In genomic region chr4:141952824-141953223, GRCm38 (mm10) we compare ENCODE assay signal across 11 mouse cellular contexts.
DNase-seq lines count a peak whose midpoint lies in the region; ATAC-seq lines count a peak whose summit lies in the region.
"Had no signal": no experiment of that assay in that cellular context is flagged by ENCODE, and none has a peak within 500 bp of the region (broad histone marks: within the 10 kb centered on the region; RNA-seq: fewer than 3 reads in every experiment).

No protein-coding gene starts in this region.

- H3K9me3 ChIP-seq in kidney, embryonic 15.5 days (replicated peaks) = no peaks in the 10 kb centered on the region
- no peaks in the 10 kb centered on the region for H3K9me3 ChIP-seq in liver, embryonic 13.5 days (replicated peaks)
- H3K9me3 ChIP-seq: embryonic facial prominence, embryonic 12.5 days had no signal

- H3K36me3 ChIP-seq in kidney, embryonic 15.5 days = no peaks in the 10 kb centered on the region
- H3K36me3 ChIP-seq in liver, embryonic 13.5 days = no peaks in the 10 kb centered on the region
- H3K36me3 ChIP-seq: embryonic facial prominence, embryonic 12.5 days had no signal

- H3K27ac ChIP-seq in kidney, embryonic 15.5 days = peak overlapping the region; percentile 45; the same call in 1 of the 2 replicates
- H3K27ac ChIP-seq in liver, embryonic 13.5 days = peak overlapping the region; percentile 44; the same call in 1 of the 2 replicates
- H3K27ac ChIP-seq: embryonic facial prominence, embryonic 12.5 days had no signal

- H3K4me2 ChIP-seq in kidney, embryonic 15.5 days = no peak overlapping the region
- no peak overlapping the region for H3K4me2 ChIP-seq in liver, embryonic 13.5 days
- H3K4me2 ChIP-seq: embryonic facial prominence, embryonic 12.5 days had no signal

- ATAC-seq in kidney, embryonic 15.5 days (replicated peaks; ENCODE audit: low FRiP score) = no peak
- peak; percentile 68 for ATAC-seq in CD4-positive, CD25-positive, alpha-beta regulatory T cell, adult 4 months
- no peak for ATAC-seq in liver, embryonic 13.5 days (ENCODE audit: low read depth)

- peaks cover 41% of the 10 kb centered on the region for H3K4me1 ChIP-seq in kidney, embryonic 15.5 days
- H3K4me1 ChIP-seq in liver, embryonic 13.5 days (replicated peaks) = peaks cover 23% of the 10 kb centered on the region

- no peak for DNase-seq in kidney, adult 11 months
- peak; percentile 80 for DNase-seq in A20 (ENCODE audit: low read depth, low spot score)
- DNase-seq in liver, embryonic 13.5 days = no peak
- no peak for DNase-seq in thymus, postnatal 25 days
- no peak for DNase-seq in embryo, embryonic 10.5 days (ENCODE audit: low spot score)
- DNase-seq: kidney, adult 8-10 months; retina, postnatal 1 day; thymus, postnatal 36 days had no signal

- H3K27me3 ChIP-seq in kidney, embryonic 15.5 days = no peaks in the 10 kb centered on the region
- H3K27me3 ChIP-seq in liver, embryonic 13.5 days = 0 out of 2 replicates have a peak, but pooled peaks cover 3% of the 10 kb centered on the region

- H3K9ac ChIP-seq in kidney, embryonic 15.5 days = no peak overlapping the region
- no peak overlapping the region for H3K9ac ChIP-seq in liver, embryonic 13.5 days
- H3K9ac ChIP-seq: embryonic facial prominence, embryonic 12.5 days had no signal

- WGBS in kidney, embryonic 15.5 days = 49% methylated on average over 5 of the region's 5 CpGs
- WGBS in liver, embryonic 13.5 days (ENCODE audit: insufficient replicate concordance) = 48% methylated on average over 5 of the region's 5 CpGs

- H3K4me3 ChIP-seq in kidney, embryonic 15.5 days (replicated peaks) = no peak overlapping the region
- no peak overlapping the region for H3K4me3 ChIP-seq in liver, embryonic 13.5 days (replicated peaks)
- H3K4me3 ChIP-seq: embryonic facial prominence, embryonic 12.5 days had no signal
